Mouse (Mus musculus): ENCODE data around the gene Scly.

GRCm38 (mm10) chr1:91302021-91302420 is 3.9 kb downstream of the Scly start:
- TF ChIP-seq CTCF (IDR thresholded peaks at IDR 0.05; ENCODE audit: insufficient read depth, low read length) (no peak), POLR2A (IDR thresholded peaks at IDR 0.05; ENCODE audit: borderline replicate concordance, extremely low read depth, low read depth, low read length) (no peak)
